Mouse (Mus musculus) E14TG2a.4 (cell line): ENCODE data around the gene Vps39.

Experiments used
- CTCF ChIP-seq: conservative IDR thresholded peaks from 2 replicates; pipeline ENCODE4 v1.5.1; 2014; ENCODE audit warnings: low read length
- NANOG ChIP-seq: IDR thresholded peaks from 2 replicates; pipeline ENCODE4 v1.6.1; 2014; ENCODE audit warnings: borderline replicate concordance, low read length, mixed read lengths
- POU5F1 ChIP-seq: IDR thresholded peaks from 2 replicates; pipeline ENCODE4 v1.6.1; 2014; ENCODE audit warnings: low read length, borderline replicate concordance

GRCm38 (mm10) chr2:120312276-120312825, 40.6 kb downstream of the Vps39 start:
- TF ChIP-seq CTCF: no peak
- TF ChIP-seq POU5F1: no peak
- TF ChIP-seq NANOG: no peak
